Mouse (Mus musculus): ENCODE results near the gene Cldn13.
"Not testable (repeated sequence)": the region's sequence is repeated elsewhere in the genome, so short reads cannot be mapped to it uniquely, and the experiment has no call there.

Gene Cldn13

DNA sequence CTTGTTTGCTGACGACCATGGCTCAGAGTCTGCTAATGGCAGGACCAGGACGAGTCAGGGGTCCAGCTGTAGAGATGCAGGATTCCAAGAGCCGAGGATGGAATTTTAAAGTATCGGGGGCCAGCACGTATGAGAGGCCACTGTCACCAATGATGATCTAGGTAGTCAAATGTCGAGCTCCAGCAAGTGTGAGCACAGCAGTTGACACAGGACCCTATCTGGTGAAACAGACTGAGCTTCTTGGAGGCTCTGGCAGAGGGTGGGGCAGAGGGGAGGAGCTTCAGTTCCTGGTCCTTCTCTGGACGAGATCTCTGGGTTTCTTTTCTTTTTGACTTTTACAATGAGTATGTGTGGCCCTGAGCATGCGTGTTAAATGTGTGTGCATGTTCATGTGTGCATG lies at the start of gene Cldn13:
Gene Cldn13, minus strand, starts transcription at position 216 of the 400 bp plus-strand sequence.
- DNase-seq = no peak

GRCm38 (mm10) chr5:134964655-134965054 lies 49.3 kb upstream of the Cldn13 start:
- not testable (repeated sequence) for DNase-seq

DNA sequence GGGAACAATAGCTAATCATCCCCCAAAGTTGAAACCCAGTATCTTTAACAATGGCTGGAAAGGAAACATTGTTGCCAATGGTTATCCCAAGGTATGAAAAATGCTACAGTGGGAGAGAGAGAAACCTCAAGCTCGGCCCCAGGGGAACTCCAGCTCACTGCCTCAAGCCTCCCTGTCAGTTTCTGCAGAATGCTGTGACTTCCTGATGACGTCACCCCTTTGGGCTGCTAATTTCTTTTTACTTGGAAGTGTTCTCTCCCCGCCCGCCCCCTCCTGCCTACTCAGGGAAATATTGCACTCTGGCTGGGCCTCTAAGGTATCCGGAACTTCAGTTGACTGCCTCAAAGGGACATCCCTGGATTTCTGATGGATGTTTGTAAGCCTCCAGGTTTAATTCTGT lies 48.2 kb upstream of the Cldn13 start:
- no peak for DNase-seq

DNA sequence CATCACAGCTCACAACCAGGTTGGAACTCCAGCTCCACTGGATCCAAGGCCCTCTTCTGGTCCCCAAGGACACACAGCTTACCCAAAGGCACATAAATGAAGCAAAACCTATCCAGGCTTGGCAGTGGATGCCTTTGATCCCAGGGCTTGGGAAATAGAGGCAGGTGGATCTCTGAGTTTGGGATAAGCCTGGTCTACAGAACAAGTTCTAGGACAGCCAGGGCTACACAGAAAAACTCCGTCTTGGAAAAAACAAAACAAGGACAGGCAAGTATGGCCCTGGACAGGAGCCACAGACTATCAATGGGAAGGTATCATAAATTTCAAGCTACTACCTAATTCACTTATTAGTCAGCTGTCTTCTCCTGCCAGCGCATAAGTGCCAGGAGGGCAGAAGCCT lies 46.2 kb upstream of the Cldn13 start:
- no peak for DNase-seq

DNA sequence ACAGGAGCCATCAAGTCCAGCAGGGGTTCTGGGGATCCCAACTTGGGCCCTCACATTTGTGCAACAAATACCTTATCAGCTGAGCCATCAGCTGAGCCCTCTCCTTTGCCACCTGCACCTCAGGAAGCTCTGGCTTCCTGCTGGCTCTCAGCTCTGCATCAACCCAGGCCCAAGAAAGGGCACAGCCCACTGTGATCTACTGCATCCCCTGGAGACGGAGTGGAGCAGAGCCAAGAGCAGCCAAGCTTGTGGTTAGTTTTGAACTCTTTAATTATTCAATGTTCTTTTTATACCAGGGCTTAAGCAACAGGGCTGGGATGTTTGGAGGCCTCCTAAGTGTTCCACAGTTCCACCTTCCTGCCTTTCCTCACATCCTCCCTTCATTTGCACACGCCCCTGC lies 45.1 kb upstream of the Cldn13 start:
- no peak for DNase-seq

GRCm38 (mm10) chr5:134959114-134959513 lies 43.8 kb upstream of the Cldn13 start:
- peak; percentile 68 to 70 for DNase-seq

- no peak for DNase-seq
Measured at GRCm38 (mm10) chr5:134955491-134955890, 40.2 kb upstream of the Cldn13 start.

DNA sequence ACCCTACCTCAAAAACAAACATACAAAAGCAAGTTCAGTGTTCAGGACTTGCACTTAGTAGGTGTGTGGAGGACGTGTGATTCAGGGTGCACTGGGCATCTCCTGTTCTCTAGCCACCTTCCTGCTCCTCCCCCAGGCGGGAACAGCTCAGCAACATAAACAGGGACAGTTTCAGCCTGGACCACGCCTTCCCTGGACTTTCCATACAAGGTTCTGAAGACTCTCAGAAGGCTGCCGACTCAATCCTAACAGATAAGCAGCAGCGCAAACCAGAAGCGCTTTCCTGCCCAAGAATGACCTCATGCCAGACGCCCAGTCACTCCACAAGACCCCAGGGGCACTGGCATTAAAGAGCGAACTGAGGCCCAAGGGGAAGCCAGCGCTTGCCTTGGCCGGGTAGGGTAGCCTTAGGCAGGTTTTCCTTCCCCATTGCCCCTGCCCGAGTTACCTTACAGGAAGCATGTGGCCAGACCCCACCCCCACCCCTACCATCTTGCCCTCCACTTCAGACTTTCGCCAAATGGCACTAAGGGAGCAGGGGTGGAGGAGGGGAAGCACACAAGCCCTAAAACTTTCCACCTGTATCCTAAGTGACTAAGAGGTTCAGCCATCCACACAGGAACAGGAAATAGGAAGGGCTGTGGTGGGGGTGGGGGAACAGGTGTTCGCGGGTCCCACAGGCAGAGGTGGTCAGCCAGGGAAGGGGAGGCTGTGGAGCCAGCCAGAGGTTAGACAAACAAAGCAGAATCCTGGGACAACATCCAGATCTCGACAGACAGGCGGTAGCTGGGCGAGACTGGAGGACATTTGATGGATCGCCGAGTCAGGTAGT lies 35.9 kb upstream of the Cldn13 start:
- DNase-seq = no peak

- no peak for DNase-seq
Measured at GRCm38 (mm10) chr5:134948085-134948439, 32.7 kb upstream of the Cldn13 start.

DNA sequence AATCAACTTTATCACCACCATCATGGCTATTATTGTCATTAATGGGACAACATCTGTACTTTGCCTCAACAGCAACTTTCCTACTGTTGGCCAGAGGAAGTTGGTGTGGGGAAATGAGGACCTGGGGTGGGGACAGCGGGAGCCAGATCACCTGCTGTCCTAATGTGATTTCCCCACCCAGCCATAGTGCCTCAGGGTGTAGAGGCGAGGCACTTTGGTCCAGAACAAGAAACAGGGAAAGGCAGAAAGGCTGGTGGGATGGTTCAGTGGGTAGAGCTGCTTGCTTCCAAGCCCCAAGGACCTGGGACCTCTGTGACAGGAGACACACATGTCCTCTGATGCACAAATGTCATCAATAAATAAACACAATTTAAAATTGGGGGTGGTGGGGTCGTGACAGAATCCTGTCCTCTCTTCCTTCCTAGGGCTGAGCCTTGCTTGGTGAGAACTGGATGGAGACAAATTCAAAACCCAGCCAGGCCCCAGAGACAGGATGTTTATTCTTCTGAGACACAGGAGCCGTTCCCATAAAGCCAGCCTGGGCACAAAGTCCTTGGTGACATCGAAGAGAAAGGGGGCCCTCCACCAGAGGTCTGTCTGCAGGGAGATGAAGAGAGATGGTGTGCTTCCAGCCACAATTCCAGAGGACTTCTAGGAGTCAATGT lies 32.2 kb upstream of the Cldn13 start:
- DNase-seq = no peak

GRCm38 (mm10) chr5:134946857-134947255 lies 31.5 kb upstream of the Cldn13 start, which contains the start of gene Cldn4:
Gene Cldn4, minus strand, starts transcription at chr5:134946934.
- no peak for DNase-seq

GRCm38 (mm10) chr5:134946063-134946856 lies 30.9 kb upstream of the Cldn13 start:
- DNase-seq = no peak

DNA sequence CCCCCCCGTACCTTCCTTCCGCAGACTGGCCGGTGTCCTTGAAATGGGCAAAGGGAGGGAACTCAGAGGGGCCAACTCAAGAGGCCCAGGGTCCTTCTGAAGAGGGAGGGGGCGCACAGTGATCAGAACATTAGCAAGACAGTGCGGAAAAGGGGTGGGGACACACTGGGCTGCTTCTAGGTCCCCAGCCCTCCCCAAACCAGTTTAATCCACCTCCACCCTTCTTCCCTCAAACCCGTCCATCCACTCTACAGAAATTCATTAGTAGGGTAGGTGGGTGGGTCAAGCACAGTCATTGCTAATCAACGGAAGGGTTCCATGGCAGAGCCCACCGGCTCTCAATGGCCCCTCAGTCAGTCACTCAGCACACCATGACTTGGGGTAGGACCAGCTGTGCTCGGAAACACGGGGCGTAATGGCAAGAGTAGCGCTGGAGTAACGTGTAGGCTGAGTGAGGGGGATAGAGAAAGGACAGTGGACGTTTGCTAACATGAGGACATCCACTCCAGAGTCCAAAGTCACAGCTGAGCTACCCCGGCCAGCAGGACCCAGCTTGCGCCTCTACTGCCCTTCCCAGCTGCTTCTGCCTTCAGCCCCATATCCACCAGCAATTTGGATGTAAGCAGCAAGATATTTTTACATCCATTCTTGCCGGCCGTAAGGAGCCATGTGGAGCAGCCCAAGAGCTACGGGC lies 30.1 kb upstream of the Cldn13 start:
- DNase-seq = no peak

DNA sequence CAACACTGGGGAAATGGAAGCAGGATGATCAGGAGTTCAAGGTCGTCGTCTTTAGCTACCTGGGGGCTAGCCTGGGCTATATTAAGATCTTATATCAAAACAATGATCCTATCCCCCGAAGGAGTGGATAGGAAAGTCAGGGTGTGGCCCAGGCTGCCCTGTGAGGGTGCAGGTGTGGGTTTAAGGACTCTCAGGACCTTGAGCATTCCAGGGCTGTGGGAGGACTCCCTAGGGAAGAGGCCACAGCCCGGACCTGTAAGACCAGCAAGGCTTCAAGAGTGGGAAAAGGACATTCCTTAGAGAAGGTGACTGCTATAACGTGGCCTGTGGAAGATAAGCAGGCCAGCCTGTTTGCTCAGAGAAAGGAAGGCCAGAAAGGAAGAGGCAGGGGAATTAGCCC lies 28.9 kb upstream of the Cldn13 start:
- DNase-seq = no peak

GRCm38 (mm10) chr5:134942740-134943139 lies 27.4 kb upstream of the Cldn13 start:
- no peak for DNase-seq

GRCm38 (mm10) chr5:134941472-134942209 lies 26.3 kb upstream of the Cldn13 start:
- no peak for DNase-seq

- DNase-seq = not testable (repeated sequence)
Measured at GRCm38 (mm10) chr5:134939554-134939953, 24.2 kb upstream of the Cldn13 start.

- DNase-seq = no peak
Measured at GRCm38 (mm10) chr5:134939069-134939468, 23.7 kb upstream of the Cldn13 start.

- peak; percentile 43 to 52 for DNase-seq
Measured at GRCm38 (mm10) chr5:134936626-134937185, 21.4 kb upstream of the Cldn13 start.

DNA sequence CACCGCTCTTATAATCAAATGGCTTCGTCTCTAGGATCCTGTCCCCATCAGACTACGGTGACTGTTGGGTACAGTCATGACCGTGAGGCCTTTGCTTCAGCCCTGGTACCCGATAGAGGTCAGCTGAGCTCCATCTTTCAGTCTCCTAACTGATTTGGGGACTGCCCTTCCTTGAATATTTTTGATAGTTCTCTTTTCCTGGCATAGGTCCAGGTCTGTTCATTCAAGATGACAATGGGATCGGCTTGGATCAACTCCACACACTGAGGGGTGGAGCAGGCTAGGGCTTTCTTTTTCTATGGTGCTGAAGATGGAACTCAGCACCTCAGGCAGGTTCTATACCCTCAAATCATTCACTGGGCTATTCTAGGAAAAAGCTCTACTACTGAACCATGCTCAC lies 20.7 kb upstream of the Cldn13 start:
- DNase-seq = no peak

DNA sequence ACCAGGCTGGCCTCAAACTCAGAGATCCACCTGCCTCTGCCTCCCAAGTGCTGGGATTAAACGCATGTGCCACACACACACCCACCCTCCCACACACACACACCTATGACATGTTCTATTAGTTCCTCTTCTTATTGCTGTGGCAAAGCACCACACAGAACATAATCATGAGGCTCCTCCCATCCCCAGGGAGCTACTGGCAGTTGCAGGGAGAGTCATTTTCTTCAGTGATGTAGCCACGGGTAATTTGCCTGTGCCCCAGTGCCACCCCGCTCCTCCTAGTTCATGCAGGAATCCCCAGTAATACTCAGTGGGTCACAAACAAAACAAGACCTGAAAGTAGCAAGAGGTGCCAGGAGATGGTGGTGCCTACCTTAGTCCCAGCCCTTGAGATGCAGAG lies 19.3 kb upstream of the Cldn13 start:
- DNase-seq = no peak

DNA sequence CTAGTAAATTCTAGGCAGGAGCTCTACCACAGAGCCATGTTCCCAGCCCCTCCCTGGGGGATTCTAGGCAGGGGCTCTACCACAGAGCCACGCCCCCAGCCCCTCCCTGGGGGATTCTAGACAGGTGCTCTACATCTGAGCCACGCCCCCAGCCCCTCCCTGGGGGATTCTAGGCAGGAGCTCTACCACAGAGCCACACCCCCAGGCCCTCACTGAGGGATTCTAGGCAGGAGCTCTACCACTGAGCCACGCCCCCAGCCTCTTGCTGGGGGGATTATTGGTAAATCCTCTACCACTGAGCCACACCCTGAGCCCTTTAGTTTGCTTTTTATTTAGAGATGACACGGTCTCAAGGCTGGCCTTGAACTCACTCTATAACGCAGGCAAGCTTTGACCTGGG lies 18.4 kb upstream of the Cldn13 start:
- not testable (repeated sequence) for DNase-seq
